9 mouse cellular contexts compared by ENCODE assay signal in the genomic region with DNA sequence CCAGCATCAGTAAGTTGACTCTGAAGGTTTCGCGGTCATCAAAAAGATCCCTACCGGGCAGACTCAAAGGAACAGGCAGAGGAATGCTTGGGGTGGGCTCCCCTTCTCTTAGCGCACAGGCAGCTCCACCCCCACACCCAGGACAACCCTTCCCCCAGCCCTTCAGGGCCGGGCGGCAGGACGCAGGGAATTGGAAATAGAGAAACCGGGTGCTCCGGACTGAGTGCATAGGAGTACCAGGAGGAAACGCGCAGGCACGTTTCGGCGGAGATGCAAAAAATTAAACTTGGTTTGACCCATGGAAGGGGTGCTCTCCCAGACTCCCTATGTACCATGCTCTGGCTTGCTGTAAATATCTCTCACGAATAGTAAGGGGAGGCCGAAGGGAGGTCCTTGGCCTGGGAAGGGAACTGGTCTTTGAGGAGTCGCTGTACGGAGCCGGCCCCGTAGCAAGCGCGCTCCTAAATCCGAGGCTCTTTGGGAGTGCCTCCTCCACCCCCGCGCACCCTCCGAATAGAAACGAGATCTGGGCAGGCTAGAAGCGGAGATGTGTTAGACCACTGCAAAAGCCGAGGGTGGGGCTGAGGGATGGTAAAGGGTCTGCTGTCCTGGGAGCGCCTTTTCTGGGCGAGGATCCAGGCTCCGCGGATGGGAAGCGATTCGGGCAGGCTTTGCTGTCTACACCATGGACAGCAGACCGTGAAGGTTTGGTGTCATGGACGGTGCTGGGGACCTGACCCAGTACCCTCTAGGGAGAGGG. TPM values are rescaled to one million over a fixed set of nuclear protein-coding genes. Genes with fewer than 3 reads are reported as not detected.
A peak's percentile ranks its signal among the peaks of the same experiment; 100 is the strongest.
DNase-seq lines count a peak whose midpoint lies in the region; ATAC-seq and TF ChIP-seq lines count a peak whose summit lies in the region.
"Had no signal": no experiment of that assay in that cellular context is flagged by ENCODE, and none has a peak within 500 bp of the region (broad histone marks: within the 10 kb centered on the region; RNA-seq: fewer than 3 reads in every experiment).

No protein-coding gene starts in this region.

- peak; percentile 80 for DNase-seq in cerebellum, adult 9-11 months
- peak; percentile 69 for DNase-seq in frontal cortex, postnatal 14 days (ENCODE audit: low spot score in 2 of 2)
- DNase-seq in left cerebral cortex, postnatal 36 days (ENCODE audit: low spot score in 2 of 2) = peak; percentile 79 to 85
- peak; percentile 82 for DNase-seq in right cerebral cortex, postnatal 25 days
- no peak for DNase-seq in thymus, postnatal 4 days

- 3% methylated on average over 37 of the region's 37 CpGs for WGBS in liver, embryonic 12.5 days (ENCODE audit: insufficient replicate concordance)

- H3K4me1 ChIP-seq in E14TG2a.4 (replicated peaks; ENCODE audit: low read depth, low read length) = peaks cover 69% of the 10 kb centered on the region
- peaks cover 19% of the 10 kb centered on the region for H3K4me1 ChIP-seq in liver, embryonic 12.5 days

- no peak overlapping the region for H3K9ac ChIP-seq in liver, embryonic 12.5 days

- H3K36me3 ChIP-seq in E14TG2a.4 (ENCODE audit: insufficient read depth, low read length) = no peaks in the 10 kb centered on the region
- H3K36me3 ChIP-seq in liver, embryonic 12.5 days = no peaks in the 10 kb centered on the region

- no peaks in the 10 kb centered on the region for H3K9me3 ChIP-seq in E14TG2a.4 (ENCODE audit: low read length)
- no peaks in the 10 kb centered on the region for H3K9me3 ChIP-seq in liver, embryonic 12.5 days (replicated peaks)

- H3K27me3 ChIP-seq in E14TG2a.4 (ENCODE audit: insufficient read depth, low read length) = peaks cover 96% of the 10 kb centered on the region
- peaks cover 100% of the 10 kb centered on the region for H3K27me3 ChIP-seq in liver, embryonic 12.5 days (replicated peaks)

- intact Hi-C loops in left cerebral cortex, postnatal 36 days (cut with DNase I) = loop anchor here (5.0 kb wide), 1 partner anchor 34 kb away; no protein-coding TSS in a partner anchor

- no peak for TF ChIP-seq CTCF in E14TG2a.4 (conservative IDR thresholded peaks at IDR 0.05; ENCODE audit: low read length)

- ATAC-seq in inflammation-experienced regulatory T-cells, adult 6 months = no peak
- no peak for ATAC-seq in liver, embryonic 12.5 days
- ATAC-seq: Patski had no signal

- H3K4me3 ChIP-seq in E14TG2a.4 (replicated peaks; ENCODE audit: low read length) = peak overlapping the region; percentile 83
- H3K4me3 ChIP-seq in liver, embryonic 12.5 days = no peak overlapping the region

- H3K4me2 ChIP-seq in liver, embryonic 12.5 days = no peak overlapping the region

- no peak overlapping the region for H3K27ac ChIP-seq in liver, embryonic 12.5 days

RNA-seq across cellular contexts. Expression of a gene that starts 29.5 kb away (rescaled TPM):
- 10 to 100 TPM; 54.1 to 56.8 TPM for total RNA-seq in left cerebral cortex, postnatal 36 days (2021)
- 10 to 100 TPM in 2 of 3 experiments, 1 to 10 TPM in 1; 8.7 to 13.0 (median 10.2) TPM for polyA plus RNA-seq in inflammation-experienced regulatory T-cells, adult 6 months (2017; shearing (Covaris generic))
- 42.3 and 42.6 TPM in 2 replicates for polyA plus RNA-seq in liver, embryonic 12.5 days (2016; fragmentation: Nextera tagmentation; extraction: Ambion mirVana)

RNA-seq across cellular contexts. Expression of a gene that starts 37.6 kb away (rescaled TPM):
- not detected for total RNA-seq in left cerebral cortex, postnatal 36 days (2021)
- polyA plus RNA-seq in inflammation-experienced regulatory T-cells, adult 6 months (2017; shearing (Covaris generic)) = not detected
- not detected in 2 replicates for polyA plus RNA-seq in liver, embryonic 12.5 days (2016; fragmentation: Nextera tagmentation; extraction: Ambion mirVana)
- polyA plus RNA-seq: Patski had no signal
